Mouse (Mus musculus): ENCODE measurements around the gene Edem1. TPM values are rescaled to one million over a fixed set of nuclear protein-coding genes. Genes with fewer than 3 reads are reported as not detected.
"Not testable (repeated sequence)": the region's sequence is repeated elsewhere in the genome, so short reads cannot be mapped to it uniquely, and the experiment has no call there.

Gene Edem1
- polyA plus RNA-seq, 1 experiment, result 41.9 TPM

DNA sequence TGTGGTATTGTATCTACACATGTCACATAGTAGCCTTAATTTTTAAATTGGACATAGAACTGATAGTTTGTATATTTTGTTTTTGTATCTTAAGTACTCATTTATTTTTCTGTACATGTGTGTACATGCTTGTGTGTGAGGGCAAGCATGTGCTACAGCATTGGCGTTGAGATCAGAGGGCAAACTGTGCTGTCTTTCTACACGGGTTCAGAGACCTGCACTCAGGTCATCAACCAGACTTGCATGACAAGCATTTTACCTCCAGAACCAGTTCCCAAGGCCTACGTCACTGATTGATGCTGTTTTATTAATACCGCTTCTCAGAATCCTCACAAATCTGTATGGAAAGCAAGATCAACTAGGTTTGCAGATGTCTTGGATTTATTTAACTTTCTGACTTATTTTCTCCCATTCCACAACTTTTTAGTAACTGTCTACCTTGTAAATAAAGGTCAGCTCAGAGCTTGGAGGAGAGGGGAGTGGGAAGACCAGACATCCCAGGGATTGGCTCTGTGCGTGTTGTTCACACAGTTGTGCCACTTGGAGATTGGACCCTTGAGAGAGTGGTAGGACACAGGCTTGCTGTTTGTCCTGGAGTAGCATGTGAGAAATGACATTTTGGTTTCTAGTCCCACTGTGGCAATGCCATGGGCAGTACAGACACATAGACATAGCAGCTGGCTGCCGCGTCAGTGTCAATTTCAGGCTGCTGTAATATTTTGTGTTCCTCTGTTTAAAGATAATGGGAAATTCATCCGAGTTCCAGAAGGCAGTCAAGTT lies 12.6 kb downstream of the Edem1 start:
- Histone ChIP-seq H3K4me3 (ENCODE audit: insufficient read depth, low read depth, low read length) (no peak overlapping the region), H3K4me1 (ENCODE audit: control insufficient read depth, insufficient read depth, insufficient read length, low read length) (peaks cover 18% of the 10 kb centered on the region), H3K27ac (replicated peaks; ENCODE audit: low read depth, low read length) (no peak overlapping the region)

DNA sequence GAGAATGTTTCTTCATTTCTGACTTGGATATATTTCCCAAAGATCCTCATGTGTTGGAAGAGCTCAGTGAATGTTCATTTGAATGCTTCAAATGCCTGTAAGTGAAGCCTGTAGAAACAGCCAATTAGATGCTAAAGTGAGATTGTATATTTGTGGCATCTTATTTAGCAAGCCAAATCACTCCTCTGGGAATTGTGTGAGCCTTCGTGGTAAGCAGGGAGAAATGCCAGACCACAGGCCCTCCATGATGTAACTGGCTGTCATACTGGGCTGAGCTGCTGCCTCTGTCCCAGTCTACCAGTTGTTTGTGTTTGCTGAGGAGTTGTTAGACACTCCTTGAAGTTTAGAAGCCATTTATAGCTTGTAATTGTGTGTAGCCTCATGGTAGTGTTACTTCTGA lies 15.2 kb downstream of the Edem1 start:
- no peak overlapping the region for H3K4me3 ChIP-seq (ENCODE audit: insufficient read depth, low read depth, low read length)
- peak overlapping the region; percentile 85 for H3K27ac ChIP-seq (replicated peaks; ENCODE audit: low read depth, low read length)
- peaks cover 15% of the 10 kb centered on the region; the same call in 1 of the 2 replicates for H3K4me1 ChIP-seq (ENCODE audit: control insufficient read depth, insufficient read depth, insufficient read length, low read length)

GRCm38 (mm10) chr6:108844093-108844492 lies 15.7 kb downstream of the Edem1 start:
- no peak overlapping the region for H3K4me3 ChIP-seq (ENCODE audit: insufficient read depth, low read depth, low read length)
- H3K4me1 ChIP-seq (ENCODE audit: control insufficient read depth, insufficient read depth, insufficient read length, low read length), result peaks cover 15% of the 10 kb centered on the region; the same call in 1 of the 2 replicates
- peak overlapping the region; percentile 85 for H3K27ac ChIP-seq (replicated peaks; ENCODE audit: low read depth, low read length)

- Histone ChIP-seq H3K27ac (replicated peaks; ENCODE audit: low read depth, low read length) (peak overlapping the region; percentile 55), H3K4me3 (ENCODE audit: insufficient read depth, low read depth, low read length) (no peak overlapping the region), H3K4me1 (ENCODE audit: control insufficient read depth, insufficient read depth, insufficient read length, low read length) (peaks cover 15% of the 10 kb centered on the region; the same call in 1 of the 2 replicates)
These were observed 16.3 kb downstream of the Edem1 start for GRCm38 (mm10) chr6:108844771-108845170.

DNA sequence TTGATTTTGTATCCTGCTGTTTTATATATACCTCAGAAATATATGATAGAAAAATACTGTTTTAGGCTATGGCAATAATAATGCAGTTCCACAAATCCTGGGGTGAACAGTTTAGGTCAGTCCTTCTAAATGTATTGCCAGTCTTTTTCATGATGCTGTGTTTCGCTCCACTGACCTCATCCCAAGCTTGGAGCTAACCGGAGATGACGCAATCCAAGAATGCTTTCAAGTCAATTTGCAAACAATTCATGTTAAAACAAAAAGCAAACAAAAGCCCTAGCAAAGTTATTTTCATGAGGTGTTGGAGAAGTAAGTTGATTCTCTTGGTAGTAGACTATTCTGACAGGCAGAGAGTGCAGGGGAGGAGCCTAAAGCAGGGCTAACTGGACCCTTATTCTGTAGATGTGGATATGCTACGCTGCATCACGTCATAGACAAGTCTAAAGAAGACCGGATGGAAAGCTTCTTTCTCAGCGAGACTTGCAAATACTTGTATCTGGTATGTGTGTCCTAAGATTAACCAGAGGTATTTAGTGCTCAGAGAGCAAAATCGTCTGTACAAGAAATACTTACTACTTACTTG lies 23.7 kb downstream of the Edem1 start:
- Histone ChIP-seq H3K4me1 (ENCODE audit: control insufficient read depth, insufficient read depth, insufficient read length, low read length) (no peaks in the 10 kb centered on the region), H3K4me3 (ENCODE audit: insufficient read depth, low read depth, low read length) (no peak overlapping the region), H3K27ac (replicated peaks; ENCODE audit: low read depth, low read length) (no peak overlapping the region)

DNA sequence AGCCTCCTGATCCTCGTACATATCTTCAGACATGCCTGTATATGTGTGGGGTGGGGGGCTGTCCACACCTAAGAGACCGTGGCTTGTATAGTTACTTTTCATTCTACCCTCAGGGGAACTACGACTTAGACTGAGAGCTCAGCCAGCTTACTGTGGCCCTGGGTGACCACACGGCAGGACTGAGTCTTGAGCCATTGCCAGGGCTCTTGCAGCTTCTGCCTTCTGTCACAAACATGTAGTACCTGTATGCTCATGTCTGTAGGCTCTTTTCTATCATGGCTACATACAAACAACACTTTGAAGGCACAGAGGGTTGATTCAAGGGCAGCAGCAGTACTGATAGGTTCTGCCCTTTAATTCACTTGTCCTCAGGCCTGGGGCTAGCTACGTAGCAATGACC lies 24.5 kb downstream of the Edem1 start:
- H3K27ac ChIP-seq (replicated peaks; ENCODE audit: low read depth, low read length), result no peak overlapping the region
- no peak overlapping the region for H3K4me3 ChIP-seq (ENCODE audit: insufficient read depth, low read depth, low read length)
- H3K4me1 ChIP-seq (ENCODE audit: control insufficient read depth, insufficient read depth, insufficient read length, low read length), result no peaks in the 10 kb centered on the region

- H3K4me3 ChIP-seq (ENCODE audit: insufficient read depth, low read depth, low read length), result no peak overlapping the region
- H3K27ac ChIP-seq (replicated peaks; ENCODE audit: low read depth, low read length), result no peak overlapping the region
- H3K4me1 ChIP-seq (ENCODE audit: control insufficient read depth, insufficient read depth, insufficient read length, low read length), result no peaks in the 10 kb centered on the region
These were observed 30.1 kb downstream of the Edem1 start for GRCm38 (mm10) chr6:108858583-108858982.

GRCm38 (mm10) chr6:108861226-108861625 lies 32.8 kb downstream of the Edem1 start:
- H3K4me3 ChIP-seq (ENCODE audit: insufficient read depth, low read depth, low read length), result no peak overlapping the region
- H3K27ac ChIP-seq (replicated peaks; ENCODE audit: low read depth, low read length), result no peak overlapping the region
- no peaks in the 10 kb centered on the region for H3K4me1 ChIP-seq (ENCODE audit: control insufficient read depth, insufficient read depth, insufficient read length, low read length)

DNA sequence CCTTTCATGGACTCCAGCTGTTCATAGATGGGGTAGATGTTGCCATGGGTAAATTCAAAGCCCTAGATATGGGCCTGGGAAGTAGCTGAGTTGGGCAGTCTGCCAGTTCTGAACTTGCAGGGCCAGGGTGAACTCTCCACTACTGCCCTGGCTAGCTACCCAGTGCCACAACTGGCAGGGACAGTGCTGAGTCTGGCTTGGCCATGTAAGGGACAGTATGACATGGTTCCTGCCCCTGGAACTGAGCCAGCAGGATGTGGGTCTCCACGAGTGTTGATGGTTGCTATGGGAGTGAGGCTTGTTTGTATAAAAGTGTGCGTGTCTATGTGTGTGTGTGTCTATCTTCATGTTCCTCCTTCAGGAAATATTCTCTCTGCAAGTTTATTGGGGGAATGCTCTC lies 34.1 kb downstream of the Edem1 start:
- Histone ChIP-seq H3K4me1 (ENCODE audit: control insufficient read depth, insufficient read depth, insufficient read length, low read length) (no peaks in the 10 kb centered on the region), H3K27ac (replicated peaks; ENCODE audit: low read depth, low read length) (no peak overlapping the region), H3K4me3 (ENCODE audit: insufficient read depth, low read depth, low read length) (no peak overlapping the region)

DNA sequence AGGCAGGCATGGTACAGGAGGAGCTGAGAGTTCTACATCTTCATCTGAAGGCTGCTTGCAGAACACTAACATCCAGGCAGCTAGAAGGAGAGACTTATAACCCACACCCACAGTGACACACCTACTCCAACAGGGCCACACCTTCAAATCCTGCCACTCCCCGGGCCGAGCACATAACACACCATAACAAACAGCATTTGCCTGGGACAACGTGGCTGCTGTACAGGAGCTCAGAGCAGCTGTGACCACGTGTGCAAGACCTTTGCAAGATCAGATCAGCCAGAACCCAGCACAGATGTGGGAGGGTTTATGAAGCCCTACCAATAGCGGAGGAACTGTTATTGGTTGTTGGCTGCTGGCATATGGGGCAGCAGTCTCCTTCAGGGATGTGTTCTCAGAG lies 37.9 kb downstream of the Edem1 start:
- no peaks in the 10 kb centered on the region for H3K4me1 ChIP-seq (ENCODE audit: control insufficient read depth, insufficient read depth, insufficient read length, low read length)
- H3K4me3 ChIP-seq (ENCODE audit: insufficient read depth, low read depth, low read length), result no peak overlapping the region
- H3K27ac ChIP-seq (replicated peaks; ENCODE audit: low read depth, low read length), result no peak overlapping the region

- H3K27ac ChIP-seq (replicated peaks; ENCODE audit: low read depth, low read length); H3K4me3 ChIP-seq (ENCODE audit: insufficient read depth, low read depth, low read length); H3K4me1 ChIP-seq (ENCODE audit: control insufficient read depth, insufficient read depth, insufficient read length, low read length): not testable (repeated sequence)
These were observed 40.6 kb downstream of the Edem1 start for GRCm38 (mm10) chr6:108869031-108869430.

DNA sequence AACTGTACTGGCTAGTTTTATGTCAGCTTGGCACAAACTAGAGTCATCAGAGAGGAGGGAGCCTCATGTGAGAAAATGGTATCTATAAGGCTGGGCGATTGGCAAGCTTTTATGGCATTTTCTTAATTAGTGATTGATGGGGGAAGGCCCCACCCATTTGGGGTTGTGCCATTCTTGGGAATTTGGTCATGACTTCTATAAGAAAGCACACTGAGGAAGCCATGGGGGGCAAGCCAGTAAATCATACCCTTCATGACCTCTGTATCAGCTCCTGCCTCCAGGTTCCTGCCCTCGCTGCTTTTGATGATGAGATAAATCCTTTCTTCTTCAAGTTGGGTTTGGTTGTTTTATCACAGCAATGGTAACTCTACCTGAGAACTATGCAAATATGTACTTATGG lies 42.0 kb downstream of the Edem1 start:
- H3K4me1 ChIP-seq (ENCODE audit: control insufficient read depth, insufficient read depth, insufficient read length, low read length), result no peaks in the 10 kb centered on the region
- H3K27ac ChIP-seq (replicated peaks; ENCODE audit: low read depth, low read length), result no peak overlapping the region
- H3K4me3 ChIP-seq (ENCODE audit: insufficient read depth, low read depth, low read length), result no peak overlapping the region

DNA sequence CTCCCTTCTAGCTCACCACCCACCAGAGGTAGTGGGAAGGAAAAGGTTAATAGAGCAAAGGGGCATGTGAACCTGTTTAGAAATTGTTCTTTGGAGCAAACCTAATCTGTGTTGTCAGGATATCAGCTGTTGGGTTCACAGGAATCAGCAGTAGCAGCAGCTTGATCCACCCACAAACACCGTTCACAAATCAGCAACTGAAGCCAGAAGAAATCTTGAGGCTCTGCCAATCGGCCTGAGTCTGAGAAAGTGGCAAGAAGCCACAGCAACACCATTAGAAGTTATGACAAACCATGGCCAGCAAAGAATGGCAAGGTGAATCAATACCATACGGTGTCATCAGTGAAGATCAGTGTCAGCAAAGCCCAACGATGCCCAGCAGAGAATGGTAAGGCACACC lies 42.8 kb downstream of the Edem1 start:
- no peak overlapping the region for H3K4me3 ChIP-seq (ENCODE audit: insufficient read depth, low read depth, low read length)
- H3K4me1 ChIP-seq (ENCODE audit: control insufficient read depth, insufficient read depth, insufficient read length, low read length), result no peaks in the 10 kb centered on the region
- no peak overlapping the region for H3K27ac ChIP-seq (replicated peaks; ENCODE audit: low read depth, low read length)

GRCm38 (mm10) chr6:108875344-108875743 lies 46.9 kb downstream of the Edem1 start:
- Histone ChIP-seq H3K4me1 (ENCODE audit: control insufficient read depth, insufficient read depth, insufficient read length, low read length) (peaks cover 6% of the 10 kb centered on the region; the same call in 1 of the 2 replicates), H3K4me3 (ENCODE audit: insufficient read depth, low read depth, low read length) (no peak overlapping the region), H3K27ac (replicated peaks; ENCODE audit: low read depth, low read length) (peak overlapping the region; percentile 83)

DNA sequence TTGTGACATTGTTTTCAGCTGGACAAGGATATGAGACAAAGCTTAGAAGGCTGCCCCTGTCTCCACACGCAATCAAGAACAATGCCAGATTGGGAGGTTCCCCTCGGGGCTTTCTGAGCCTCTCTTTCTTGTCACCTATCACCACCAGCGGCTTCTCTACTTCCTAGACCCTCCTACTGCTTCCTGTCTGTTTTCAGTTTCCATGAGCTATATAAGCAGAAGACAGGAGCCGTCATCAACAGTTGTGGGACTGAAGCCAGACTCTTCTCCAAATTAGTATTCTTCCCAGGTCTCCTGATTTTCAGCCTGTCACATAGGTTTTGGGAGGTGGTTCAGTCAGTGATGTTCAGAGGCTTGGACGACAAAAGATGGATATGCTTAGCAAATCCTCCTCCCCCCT lies 47.6 kb downstream of the Edem1 start:
- Histone ChIP-seq H3K4me3 (ENCODE audit: insufficient read depth, low read depth, low read length) (peak overlapping the region; percentile 39), H3K4me1 (ENCODE audit: control insufficient read depth, insufficient read depth, insufficient read length, low read length) (peaks cover 6% of the 10 kb centered on the region; the same call in 1 of the 2 replicates), H3K27ac (replicated peaks; ENCODE audit: low read depth, low read length) (peak overlapping the region; percentile 83)

GRCm38 (mm10) chr6:108876486-108876885 lies 48.0 kb downstream of the Edem1 start:
- Histone ChIP-seq H3K4me1 (ENCODE audit: control insufficient read depth, insufficient read depth, insufficient read length, low read length) (peaks cover 6% of the 10 kb centered on the region; the same call in 1 of the 2 replicates), H3K4me3 (ENCODE audit: insufficient read depth, low read depth, low read length) (no peak overlapping the region), H3K27ac (replicated peaks; ENCODE audit: low read depth, low read length) (peak overlapping the region; percentile 71)

Measured in brown adipose tissue, adult 24 weeks (tissue).